Mouse (Mus musculus): ENCODE data around the gene St5.

DNA sequence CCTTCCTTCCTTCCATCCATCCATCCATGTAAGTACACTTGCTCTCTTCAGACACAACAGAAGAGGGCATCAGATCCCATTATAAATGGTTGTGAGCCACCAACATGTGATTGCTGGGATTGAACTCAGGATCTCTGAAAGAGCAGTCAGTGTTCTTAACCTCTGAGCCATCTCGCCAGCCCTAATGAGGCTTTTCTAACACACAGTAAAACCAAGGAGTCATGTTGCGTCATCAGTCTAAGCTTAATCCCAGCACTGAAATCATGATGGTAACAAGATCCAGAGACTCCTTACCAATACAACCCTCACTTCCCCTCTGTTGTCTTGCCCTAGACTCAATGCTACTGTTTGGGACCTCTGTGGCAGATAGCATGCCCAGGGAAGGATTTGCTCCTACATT is 157.2 kb downstream of the St5 start:
- no peak for TF ChIP-seq POLR2A (IDR thresholded peaks at IDR 0.05; ENCODE audit: borderline replicate concordance, insufficient read depth, low read length)
- 0 out of 2 replicates have a peak, but pooled peaks have one; percentile 1 for TF ChIP-seq CTCF (IDR thresholded peaks at IDR 0.05; ENCODE audit: borderline replicate concordance, insufficient read depth, low read depth, low read length)

All from cerebellum, adult 2 months (tissue).